Mouse (Mus musculus) embryonic stem cell, embryonic (primary cell): ENCODE results near the gene Ntrk2.

Experiments used
- CTCF ChIA-PET, 4 experiments: fragments of 300-600 bp in 2 of 4; fragments of 350-600 bp in 2 of 4; sonication (Branson Sonifier 250); formaldehyde crosslinking; loops; one replicate each; lab custom pipeline; 2022; ENCODE audit warnings: inconsistent platforms in 2 of 4; lab: Charles Lee
- POLR2A ChIA-PET, 4 experiments: fragments of 300-600 bp in 2 of 4; fragments of 350-600 bp in 2 of 4; sonication (Branson Sonifier 250); formaldehyde crosslinking; loops; one replicate each; lab custom pipeline; 2022; ENCODE audit warnings: antibody characterized with exemption in 4 of 4, inconsistent platforms in 1 of 4; lab: Charles Lee

Gene Ntrk2

GRCm38 (mm10) chr13:58831999-58832398 lies 25.6 kb downstream of the Ntrk2 start:
- ChIA-PET POLR2A (no interaction called here), CTCF (interaction anchor here in 1 of 4 experiments (0.6 to 1.0 kb wide), 2 partner anchors 25 to 150 kb away, joined by 3 read pairs; no protein-coding TSS in a partner anchor)

GRCm38 (mm10) chr13:58834726-58835125 lies 28.4 kb downstream of the Ntrk2 start:
- POLR2A ChIA-PET = no interaction called here
- CTCF ChIA-PET = no interaction called here

- ChIA-PET CTCF (interaction anchor here (0.6 kb wide), 5 partner anchors 12 to 1438 kb away, joined by 3 to 12 read pairs (median 4); no protein-coding TSS in a partner anchor), POLR2A (interaction anchor here in 2 of 4 experiments (0.6 to 0.7 kb wide), 3 partner anchors 101 to 666 kb away, joined by 3 to 8 read pairs (median 4); no protein-coding TSS in a partner anchor)
Measured at GRCm38 (mm10) chr13:58836891-58837290, 30.5 kb downstream of the Ntrk2 start.

- POLR2A ChIA-PET = no interaction called here
- CTCF ChIA-PET = interaction anchor here in 1 of 4 experiments (1.3 kb wide), 1 partner anchor 32 kb away, joined by 3 read pairs; the partner anchor contains the start of gene Ntrk2
Measured at GRCm38 (mm10) chr13:58838110-58838509, 31.7 kb downstream of the Ntrk2 start.

DNA sequence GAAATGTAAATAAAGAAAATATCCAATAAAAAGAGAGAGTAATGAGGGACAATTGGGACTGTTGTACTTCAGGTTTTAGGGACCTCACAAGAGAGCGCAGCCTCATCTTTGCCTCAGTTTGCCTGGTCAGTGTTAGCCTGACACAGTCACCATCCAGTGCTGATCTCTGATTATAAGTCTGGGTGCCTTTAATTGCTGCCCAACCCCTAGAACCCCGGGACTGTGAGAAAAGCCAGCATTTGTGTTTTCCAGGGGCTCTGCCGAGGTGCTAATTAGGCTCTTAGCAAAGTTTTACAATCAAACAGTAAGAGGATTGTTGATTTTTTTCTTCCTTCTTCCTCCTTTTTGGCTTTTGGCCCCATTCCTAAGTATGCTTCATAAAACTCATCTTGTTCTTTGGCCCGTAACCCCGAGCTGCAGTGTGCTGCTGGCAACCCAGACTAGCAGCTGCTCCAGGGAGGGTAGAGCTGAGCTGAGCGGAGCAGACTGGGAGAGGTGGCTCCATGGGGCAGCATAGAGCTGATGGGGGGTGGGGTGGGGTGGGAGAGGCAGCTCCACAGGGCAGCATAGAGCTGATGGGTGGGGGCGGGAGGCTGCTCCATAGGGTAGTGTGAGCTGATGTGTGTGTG lies 34.5 kb downstream of the Ntrk2 start:
- ChIA-PET POLR2A (interaction anchor here in 1 of 4 experiments (0.6 kb wide), 1 partner anchor 301 kb away, joined by 5 read pairs; no protein-coding TSS in a partner anchor), CTCF (interaction anchor here in 3 of 4 experiments (0.5 to 0.6 kb wide), 4 partner anchors 185 to 833 kb away, joined by 3 to 5 read pairs (median 4); no protein-coding TSS in a partner anchor)

- POLR2A ChIA-PET = interaction anchor here in 1 of 4 experiments (0.6 kb wide), 1 partner anchor 524 kb away, joined by 3 read pairs; no protein-coding TSS in a partner anchor
Measured at GRCm38 (mm10) chr13:58843826-58844225, 37.5 kb downstream of the Ntrk2 start.

GRCm38 (mm10) chr13:58848578-58848977 lies 42.2 kb downstream of the Ntrk2 start:
- CTCF ChIA-PET = interaction anchor here (0.5 to 2.1 kb wide), 5 partner anchors 12 to 465 kb away, joined by 3 to 12 read pairs (median 8); no protein-coding TSS in a partner anchor
- POLR2A ChIA-PET = interaction anchor here in 1 of 4 experiments (0.6 kb wide), 1 partner anchor 445 kb away, joined by 13 read pairs; no protein-coding TSS in a partner anchor

More at GRCm38 (mm10) chr13:58843826-58844225, 37.5 kb downstream of the Ntrk2 start:
- CTCF ChIA-PET = interaction anchor here in 3 of 4 experiments (0.6 to 1.4 kb wide), 3 partner anchors 229 to 1519 kb away, joined by 3 to 5 read pairs (median 4); no protein-coding TSS in a partner anchor

- POLR2A ChIA-PET = no interaction called here
- CTCF ChIA-PET = no interaction called here
Measured at GRCm38 (mm10) chr13:58853685-58854084, 47.3 kb downstream of the Ntrk2 start.

DNA sequence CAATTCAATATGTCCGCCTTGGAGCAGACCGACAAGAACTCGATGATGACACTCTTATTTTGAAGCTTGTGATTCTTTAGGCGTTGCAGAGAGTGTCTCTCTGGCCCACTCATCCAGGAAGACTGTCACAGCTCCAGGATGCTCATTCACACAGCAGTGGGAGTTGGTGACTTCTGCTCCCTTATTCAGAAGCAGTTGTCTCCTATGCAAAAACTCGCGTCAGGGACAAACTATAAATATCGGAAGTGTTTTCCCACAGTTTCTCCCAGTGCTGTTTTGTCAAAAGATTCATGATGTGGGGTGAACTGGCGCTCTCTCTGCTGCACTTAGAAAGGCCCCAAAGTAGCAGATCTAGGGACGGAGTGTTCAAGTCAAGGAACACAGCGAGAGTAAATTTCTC lies 59.9 kb downstream of the Ntrk2 start:
- CTCF ChIA-PET = no interaction called here
- POLR2A ChIA-PET = interaction anchor here in 1 of 4 experiments (0.6 kb wide), 1 partner anchor 28 kb away, joined by 4 read pairs; no protein-coding TSS in a partner anchor

DNA sequence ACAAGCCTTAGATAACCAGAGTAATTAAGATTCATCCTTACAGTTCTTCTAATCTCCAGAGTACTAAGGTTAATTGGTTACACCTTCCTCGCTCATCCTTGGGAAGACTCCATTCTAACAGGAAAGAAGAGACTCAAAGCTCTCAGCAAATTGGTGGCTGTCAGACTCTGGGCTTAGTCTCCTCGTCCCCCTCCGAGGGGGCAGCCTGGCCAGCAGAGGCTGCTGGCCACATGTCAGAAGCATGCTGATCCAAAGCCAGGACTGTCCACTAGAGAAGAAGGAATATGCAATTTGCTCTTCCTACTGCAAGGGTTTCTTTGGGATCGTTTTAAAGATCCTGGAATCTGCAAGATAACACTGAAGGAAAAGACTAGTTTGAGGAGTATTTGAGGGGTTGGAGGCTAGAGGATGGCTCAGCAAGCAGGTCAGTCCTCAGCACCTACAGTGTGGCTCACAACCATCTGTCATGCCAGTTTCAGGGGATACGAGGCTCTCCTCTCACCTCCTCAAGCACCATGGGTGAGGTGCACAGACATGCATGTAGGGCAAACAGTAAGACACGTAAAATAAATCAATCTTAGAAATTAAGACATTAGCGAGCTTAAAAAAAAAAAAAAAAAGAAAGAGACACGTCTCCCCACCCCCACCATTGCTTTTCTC lies 60.5 kb downstream of the Ntrk2 start:
- ChIA-PET CTCF (no interaction called here), POLR2A (interaction anchor here in 1 of 4 experiments (0.6 kb wide), 1 partner anchor 28 kb away, joined by 4 read pairs; no protein-coding TSS in a partner anchor)

GRCm38 (mm10) chr13:58882468-58882867 lies 76.1 kb downstream of the Ntrk2 start:
- POLR2A ChIA-PET = interaction anchor here in 3 of 4 experiments (0.6 to 0.9 kb wide), 6 partner anchors 12 to 1088 kb away, joined by 3 to 14 read pairs (median 4); no protein-coding TSS in a partner anchor
- CTCF ChIA-PET = interaction anchor here in 1 of 4 experiments (0.7 kb wide), 1 partner anchor 441 kb away, joined by 16 read pairs; no protein-coding TSS in a partner anchor

DNA sequence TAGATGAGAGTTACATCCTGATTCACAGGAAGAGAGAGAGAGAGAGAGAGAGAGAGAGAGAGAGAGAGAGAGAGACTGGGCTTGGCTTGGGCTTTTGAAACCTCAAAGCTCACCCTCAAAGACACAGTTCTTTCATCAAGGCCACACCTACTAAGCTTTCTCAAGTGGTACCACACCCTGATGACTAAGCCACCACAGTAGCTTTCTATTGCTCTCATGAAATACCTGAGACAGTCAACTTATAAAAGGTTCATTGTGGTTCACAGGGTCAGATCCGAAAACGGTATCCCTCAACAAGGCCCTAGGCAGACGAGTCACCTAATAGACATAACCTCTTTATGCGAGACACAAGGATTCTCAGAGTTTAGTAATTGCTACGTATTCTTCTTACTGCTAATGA lies 76.5 kb downstream of the Ntrk2 start:
- ChIA-PET CTCF (no interaction called here), POLR2A (interaction anchor here in 3 of 4 experiments (0.6 to 0.9 kb wide), 5 partner anchors 12 to 1611 kb away, joined by 3 to 11 read pairs (median 3); no protein-coding TSS in a partner anchor)

DNA sequence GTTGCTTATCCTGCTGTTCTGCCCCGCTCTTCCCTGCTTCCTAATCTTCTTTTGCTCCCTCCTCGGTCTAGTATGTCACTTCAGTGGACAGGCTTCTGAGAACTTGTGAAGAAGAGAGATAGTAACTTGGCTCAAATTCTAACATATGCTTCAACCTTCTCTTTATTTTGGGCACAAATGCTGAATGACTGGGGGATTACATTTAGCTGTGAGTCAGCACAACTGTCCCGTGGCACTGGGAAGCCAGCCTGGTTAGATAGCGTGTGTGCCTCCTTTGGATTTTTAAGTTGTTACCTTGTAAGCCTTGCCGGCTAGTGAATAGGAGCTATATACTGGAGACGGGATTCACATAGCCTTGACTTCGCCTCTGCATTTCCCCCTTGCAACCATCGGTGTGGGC lies 79.7 kb downstream of the Ntrk2 start:
- POLR2A ChIA-PET = interaction anchor here in 2 of 4 experiments (0.7 to 1.7 kb wide), 3 partner anchors 19 to 125 kb away, joined by 3 to 8 read pairs (median 3); no protein-coding TSS in a partner anchor
- CTCF ChIA-PET = no interaction called here

DNA sequence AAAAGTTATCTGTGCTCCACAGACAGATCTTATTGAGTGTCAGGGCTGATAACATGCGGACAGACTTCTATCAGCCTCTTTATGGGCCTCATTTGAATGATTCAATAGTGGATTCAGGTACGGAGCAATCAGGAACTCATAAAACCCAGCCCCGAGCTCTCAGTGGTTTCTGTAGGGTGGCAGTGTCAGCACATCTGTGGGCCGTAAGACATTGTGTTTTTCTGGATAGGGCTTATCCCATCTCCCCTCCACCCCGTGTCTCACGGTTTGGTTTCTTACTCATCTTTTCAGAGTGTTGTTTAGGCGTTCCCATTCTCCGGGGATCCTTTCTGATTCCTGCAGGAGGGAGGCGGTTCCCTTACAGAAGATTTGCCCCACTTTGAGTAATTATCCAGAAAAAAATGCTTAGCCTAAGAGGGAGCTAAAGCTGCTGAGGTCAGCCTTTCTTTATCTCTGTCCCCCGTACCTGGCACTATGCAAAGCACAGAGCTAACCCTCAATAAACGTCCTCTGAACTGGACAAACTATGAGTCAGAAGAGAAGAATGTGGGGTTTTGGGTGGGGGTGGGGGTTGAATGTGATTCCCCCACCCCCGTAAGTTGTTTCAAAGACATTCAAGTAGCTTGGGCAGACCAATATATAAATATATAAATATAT lies 90.0 kb downstream of the Ntrk2 start:
- POLR2A ChIA-PET = interaction anchor here in 2 of 4 experiments (0.7 to 1.3 kb wide), 6 partner anchors 8 to 172 kb away, joined by 3 to 4 read pairs (median 3); no protein-coding TSS in a partner anchor
- CTCF ChIA-PET = interaction anchor here in 1 of 4 experiments (0.6 kb wide), 1 partner anchor 68 kb away, joined by 3 read pairs; no protein-coding TSS in a partner anchor

DNA sequence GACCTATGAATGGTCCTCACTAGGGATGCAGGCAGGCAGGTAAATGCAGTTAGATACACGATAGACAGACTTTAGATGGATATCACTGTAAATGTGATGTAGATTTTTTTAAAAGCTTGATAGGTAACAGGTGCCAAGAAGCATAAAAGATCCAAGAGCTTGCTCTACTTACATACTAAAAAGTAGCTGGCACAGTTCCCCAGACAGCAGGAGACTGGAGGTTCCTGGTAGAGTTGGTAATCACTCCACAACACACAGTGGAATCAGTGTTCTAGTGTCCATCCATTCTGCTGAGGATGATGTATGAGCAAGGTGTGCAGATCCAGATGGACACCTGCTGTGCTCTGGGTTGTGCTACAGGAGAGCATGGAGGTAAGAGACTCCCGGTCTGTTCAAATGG lies 93.0 kb downstream of the Ntrk2 start:
- POLR2A ChIA-PET = no interaction called here
- CTCF ChIA-PET = no interaction called here

- CTCF ChIA-PET = no interaction called here
Measured at GRCm38 (mm10) chr13:58902313-58902712, 95.9 kb downstream of the Ntrk2 start.

DNA sequence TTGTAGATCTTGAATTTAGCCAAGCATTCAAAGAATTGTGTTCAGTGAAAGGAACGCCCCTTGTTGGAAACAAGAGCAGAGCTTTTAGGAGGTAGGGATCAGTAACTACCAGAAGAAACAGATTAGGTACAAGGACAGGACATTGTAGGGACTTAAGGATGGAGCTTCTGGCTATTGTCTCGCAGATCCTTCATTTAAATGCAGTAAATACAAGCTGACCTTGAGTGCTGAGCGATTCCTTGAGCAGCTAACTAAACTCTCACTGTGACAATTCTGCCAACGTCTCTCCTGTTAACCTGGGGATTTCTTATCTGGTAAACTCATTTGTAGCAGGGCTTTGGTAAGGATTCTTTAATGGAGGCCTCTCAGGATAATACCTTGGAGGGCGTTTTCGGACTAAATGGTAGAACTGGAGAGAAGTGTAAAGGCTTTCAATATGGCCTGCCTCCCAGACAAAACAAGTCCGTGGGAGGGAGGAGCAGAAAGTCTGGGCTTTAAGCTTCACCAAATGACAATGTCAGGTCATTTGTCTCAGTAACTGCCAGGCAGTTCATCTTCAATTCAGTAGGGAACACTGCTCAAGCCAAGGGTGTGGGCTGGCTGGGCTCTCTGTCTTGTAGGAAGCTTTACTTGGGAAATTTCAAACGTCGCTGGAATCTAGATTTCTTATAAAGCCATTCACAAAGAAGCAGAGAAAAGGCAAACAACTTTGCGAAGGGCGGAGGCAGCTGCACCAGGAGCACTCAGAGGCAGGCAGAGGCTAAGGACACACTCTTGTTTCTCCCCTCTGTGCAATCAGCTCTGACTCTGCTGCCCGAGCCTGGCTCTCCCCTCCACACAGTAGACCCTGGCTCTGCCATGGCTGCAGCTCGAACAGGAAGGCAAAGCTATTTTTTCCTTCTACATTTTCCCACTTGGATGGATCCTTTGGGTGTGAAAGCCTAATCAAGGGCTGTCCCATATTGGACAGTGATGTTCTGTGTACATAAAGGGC lies 98.7 kb downstream of the Ntrk2 start:
- CTCF ChIA-PET = interaction anchor here in 3 of 4 experiments (0.8 to 1.4 kb wide), 5 partner anchors 12 to 168 kb away, joined by 3 to 4 read pairs (median 4); partner anchors contain the start of gene Ntrk2 (in 1 of the 3)
- POLR2A ChIA-PET = interaction anchor here in 3 of 4 experiments (0.5 to 2.0 kb wide), 30 partner anchors 9 to 304 kb away, joined by 3 to 13 read pairs (median 4); partner anchors contain the start of gene Ntrk2 (in 1 of the 3)

More at GRCm38 (mm10) chr13:58902313-58902712, 95.9 kb downstream of the Ntrk2 start:
- POLR2A ChIA-PET = interaction anchor here in 2 of 4 experiments (0.5 to 1.6 kb wide), 2 partner anchors 10 to 298 kb away, joined by 3 to 4 read pairs; no protein-coding TSS in a partner anchor
